Mouse (Mus musculus) mature B cell (primary cell): Measurements from ENCODE around the gene Insyn1.

ENCODE experiments used
- in situ Hi-C: fragments of 300-500 bp; cut with MboI; formaldehyde crosslinking; loops from 2 replicates; pipeline ENCODE4 v1.14.3; 2019

Insyn1 gene

DNA sequence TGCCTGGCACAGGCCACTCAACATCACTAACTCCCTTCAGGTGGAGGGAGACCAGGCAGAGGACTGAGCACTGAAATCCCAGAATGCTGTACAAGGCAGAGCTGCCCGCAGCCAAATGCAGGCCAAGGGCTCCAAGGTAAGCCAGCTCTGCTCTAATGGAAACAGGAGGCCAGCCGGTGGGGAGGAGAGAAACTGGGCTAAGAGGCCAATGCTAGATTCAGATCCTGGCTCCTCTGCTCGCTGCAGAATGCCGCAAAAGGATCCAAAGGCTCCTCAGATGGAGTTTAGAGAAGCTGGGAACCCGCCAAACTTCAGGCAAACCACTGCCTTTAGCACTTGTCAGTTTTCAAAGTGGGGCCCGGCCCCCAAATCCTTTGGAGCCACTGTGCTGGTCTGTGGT lies 44.9 kb downstream of the Insyn1 start:
- in situ Hi-C loops: loop anchor here (10.0 kb wide), 1 partner anchor 391 kb away; no protein-coding TSS in a partner anchor

DNA sequence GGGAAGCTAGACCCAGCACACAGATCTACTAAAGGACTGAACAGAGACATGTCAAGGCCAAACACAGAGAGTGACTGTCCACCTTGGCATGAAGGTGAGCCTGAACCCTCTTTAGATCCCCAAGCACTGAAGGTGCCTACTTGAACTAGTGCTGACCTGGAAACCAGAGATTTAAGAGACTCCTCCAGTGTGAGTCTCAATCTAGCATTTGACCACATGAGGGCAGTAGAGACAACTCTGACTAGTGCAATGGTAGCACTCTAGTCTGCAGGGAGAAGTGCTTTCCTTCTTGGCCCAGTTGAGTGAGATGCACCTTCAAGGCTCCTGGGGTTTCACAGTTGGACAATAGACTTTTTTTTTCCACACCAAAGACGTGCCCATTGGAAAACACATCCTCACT lies 46.4 kb downstream of the Insyn1 start:
- in situ Hi-C loops: loop anchor here (10.0 kb wide), 1 partner anchor 390 kb away; no protein-coding TSS in a partner anchor

DNA sequence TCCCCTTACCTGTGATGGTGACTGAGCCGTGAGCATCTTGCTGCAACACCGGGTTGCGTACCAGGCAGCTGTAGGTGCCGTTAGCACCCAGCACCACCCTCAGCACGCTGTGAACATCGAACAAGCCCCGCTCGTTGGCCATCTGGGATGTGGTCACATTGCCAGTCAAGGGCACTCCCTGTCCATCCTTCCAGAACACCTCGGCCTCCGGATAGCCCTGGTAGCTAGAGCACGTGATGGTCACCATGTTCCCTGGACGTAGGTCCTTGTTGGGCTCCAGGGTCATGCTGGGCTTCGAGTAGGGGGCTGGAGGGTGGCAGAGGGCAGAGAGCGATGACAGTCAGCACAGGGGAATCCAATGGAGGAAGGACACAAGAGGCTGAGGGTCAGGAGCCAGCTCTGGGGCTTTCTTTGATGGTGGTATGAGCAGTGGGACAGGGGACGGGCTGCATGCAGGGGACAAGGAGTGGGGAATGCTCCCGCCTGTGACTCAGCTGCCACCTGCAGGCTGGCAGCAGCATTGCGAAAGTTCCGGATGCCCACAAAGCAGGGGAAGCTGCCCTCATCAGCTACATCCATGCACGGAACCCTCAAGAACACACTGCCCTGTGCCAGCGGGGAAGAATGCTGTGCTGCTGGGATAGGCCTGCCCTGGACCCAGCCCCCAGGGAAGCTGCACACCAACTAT lies 47.2 kb downstream of the Insyn1 start:
- in situ Hi-C loops: loop anchor here (10.0 kb wide), 1 partner anchor 389 kb away; no protein-coding TSS in a partner anchor

DNA sequence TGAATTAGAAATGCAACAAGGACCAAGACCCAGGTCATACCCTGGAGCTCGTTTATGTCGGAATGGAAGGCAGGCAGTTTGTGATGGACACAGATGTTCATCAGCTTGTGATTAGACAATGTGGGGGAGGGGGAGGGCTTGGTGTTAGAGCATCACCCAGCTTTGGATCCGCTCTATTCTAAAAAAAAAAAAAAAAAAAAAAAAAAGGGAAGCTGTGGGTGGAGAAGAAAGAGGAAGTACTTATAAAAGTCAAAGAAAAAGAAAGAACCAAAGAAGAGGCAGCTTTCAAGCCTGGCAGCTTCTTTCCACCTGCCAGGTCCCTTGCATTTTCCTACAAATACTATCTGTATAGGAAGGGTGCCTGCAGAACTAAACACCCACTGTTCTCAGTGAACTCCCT lies 49.4 kb downstream of the Insyn1 start:
- in situ Hi-C loops: loop anchor here (10.0 kb wide), 1 partner anchor 387 kb away; no protein-coding TSS in a partner anchor

DNA sequence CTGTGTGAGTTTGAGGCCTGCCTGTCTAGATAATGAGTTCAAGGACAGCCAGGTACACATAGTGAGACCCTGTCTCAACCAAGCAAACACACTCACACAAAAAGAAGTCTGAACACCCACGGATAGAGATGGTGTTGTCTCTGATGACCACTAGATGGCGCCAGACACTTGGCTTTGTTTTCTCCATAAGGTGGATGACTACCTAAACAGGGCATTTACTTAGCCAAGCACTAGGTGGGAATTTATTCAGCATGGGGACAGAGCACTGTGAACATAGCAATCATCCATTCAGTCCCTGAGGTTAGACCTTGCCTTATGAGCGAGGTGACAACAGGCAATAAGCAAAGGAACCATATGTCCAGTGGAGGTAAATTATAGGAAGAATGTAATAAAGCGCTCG lies 51.5 kb downstream of the Insyn1 start:
- in situ Hi-C loops: loop anchor here (10.0 kb wide), 1 partner anchor 385 kb away; no protein-coding TSS in a partner anchor

DNA sequence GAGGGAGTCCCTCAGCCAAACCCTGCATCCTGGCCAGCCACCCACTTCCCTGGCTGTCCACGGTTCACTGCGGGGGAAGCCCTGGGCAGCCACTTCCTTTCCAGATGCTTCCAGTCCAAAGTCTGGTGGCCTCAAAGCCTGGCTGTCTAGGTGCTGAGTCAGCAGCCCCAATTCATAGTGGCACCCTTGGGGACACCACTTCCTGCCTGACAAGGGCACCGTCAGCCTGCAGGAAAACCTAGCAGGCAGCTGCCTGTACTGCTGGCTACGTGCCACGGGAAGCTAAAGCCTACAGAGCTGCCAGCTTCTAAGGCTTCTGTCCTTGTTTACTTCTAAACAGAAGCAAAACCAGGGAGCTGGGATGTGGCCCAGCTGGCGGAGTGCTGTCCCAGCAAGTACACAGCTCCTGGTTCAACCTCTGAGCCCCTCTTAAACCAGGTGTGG lies 53.5 kb downstream of the Insyn1 start:
- in situ Hi-C loops: no loop called here

DNA sequence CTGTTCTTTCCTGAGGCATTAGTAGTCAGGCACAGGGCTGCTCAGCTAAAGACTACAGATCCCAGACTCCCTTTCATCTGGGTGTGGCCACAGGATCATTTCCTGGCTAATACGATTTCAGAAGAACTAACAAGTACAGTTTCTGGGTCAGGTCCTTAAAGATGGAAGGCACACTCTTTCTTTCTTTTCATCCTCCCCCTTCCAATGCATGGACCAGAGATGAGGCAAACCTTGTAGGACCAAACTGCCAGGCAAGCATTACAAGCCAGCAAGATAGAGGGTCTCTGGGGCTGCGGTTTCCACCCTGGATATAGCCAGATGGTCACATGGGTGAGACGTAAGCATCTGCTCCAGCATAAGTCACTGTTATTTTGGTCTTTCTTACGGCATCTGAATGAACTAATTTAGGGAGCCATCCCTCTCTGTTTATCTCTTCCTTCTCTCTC lies 56.5 kb downstream of the Insyn1 start:
- in situ Hi-C loops: no loop called here

DNA sequence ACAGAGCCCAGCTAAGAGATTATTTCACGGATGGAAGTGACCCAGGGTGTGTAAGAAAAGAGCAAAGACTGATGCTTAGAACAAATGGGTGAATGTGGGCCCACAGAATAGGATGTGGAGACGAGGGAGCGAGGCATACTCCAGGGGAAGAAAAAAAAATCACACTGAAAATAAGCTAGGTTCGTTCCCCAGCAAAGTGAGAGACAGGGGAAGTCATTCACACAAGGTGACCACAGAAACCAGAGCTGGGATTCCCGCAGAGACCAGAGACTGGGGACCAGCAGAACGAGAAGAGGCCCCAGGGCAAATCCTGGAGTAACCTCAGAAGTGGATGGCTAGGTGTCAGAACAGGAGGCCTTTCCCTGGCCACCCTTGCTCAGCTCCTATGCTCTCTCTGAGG lies 57.0 kb downstream of the Insyn1 start:
- in situ Hi-C loops: no loop called here

DNA sequence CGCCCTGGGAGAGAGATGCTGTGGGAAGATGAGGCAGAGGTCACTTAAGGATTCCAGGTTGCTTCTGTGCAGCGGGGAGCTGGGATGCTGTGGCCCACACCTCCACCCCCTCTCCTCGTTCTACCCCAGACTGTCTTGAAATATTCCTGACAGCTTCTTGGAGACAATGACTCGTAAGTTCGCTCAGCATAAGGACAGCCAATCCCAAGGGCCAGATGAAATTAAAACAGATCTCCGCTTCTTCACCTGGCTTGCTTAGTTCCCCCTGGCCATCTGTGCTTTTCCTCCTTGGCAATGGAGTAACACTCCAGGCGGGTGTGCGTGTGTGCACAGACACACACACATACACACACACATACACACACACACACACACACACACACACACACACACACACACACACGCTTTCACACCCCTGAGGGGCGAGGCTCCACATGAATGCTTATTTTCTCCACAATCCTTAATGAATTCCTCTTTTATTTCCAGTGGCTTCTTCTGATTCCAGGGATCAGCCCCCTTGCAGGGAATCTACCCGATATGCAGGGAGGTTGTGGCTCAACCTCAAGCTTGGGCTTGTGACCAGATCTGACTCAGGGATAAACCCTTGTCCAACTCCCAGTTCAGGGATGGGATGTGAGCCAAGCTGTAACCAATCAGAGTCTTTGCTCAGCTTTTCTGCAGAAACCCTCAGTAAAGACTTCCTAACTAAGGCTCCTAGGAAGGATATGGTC lies 58.4 kb downstream of the Insyn1 start:
- in situ Hi-C loops: no loop called here

DNA sequence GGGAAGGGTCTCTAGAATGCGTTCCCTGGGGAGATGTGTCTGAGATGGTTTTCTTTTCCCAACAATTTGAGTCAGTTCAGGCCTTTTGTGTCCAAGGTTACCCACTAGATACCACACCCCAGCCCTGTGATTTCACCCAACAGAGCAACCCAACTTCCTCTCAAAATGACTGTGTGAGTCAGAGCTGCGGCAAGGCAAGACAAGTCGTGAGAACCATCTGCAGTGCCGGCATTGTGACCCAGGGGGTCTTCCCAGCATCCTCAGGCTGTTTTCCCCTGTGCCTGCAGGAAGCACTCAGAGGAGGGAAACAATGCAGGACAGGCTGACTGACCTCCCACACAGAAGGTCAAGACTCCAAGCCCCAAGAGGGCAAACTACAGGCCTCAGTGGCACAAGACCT lies 60.5 kb downstream of the Insyn1 start:
- in situ Hi-C loops: no loop called here
